Mouse (Mus musculus): ENCODE data around the gene Tnrc6b.

DNA sequence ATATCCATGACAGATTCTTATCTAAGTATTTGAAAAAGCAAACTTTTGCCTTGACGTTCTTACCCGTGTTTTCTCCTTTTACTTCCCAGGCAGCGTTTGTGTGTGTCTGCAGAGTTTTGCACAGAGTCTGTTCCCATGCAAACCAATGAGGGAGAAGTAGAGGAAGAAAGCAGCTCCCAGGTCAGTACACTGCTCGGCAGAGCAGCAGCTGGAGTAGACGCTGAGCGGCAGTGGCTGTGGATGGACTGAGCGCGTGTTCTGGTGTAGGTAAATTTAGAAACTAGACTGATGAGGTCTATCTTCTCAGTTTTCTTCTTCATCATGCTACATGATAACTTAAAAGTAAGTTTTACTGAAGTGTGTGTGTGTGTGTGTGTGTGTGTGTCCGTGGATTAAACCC is 48.3 kb downstream of the Tnrc6b start:
- TF ChIP-seq CTCF (IDR thresholded peaks at IDR 0.05; ENCODE audit: low read depth) (no peak), EP300 (IDR thresholded peaks at IDR 0.05; ENCODE audit: low read depth) (no peak)
